Mouse (Mus musculus) brain, embryonic 14.5 days (tissue): ENCODE results near the gene Rnpep.

Source experiments
- CTCF ChIP-seq: fragments of 200-500 bp; IDR thresholded peaks from 2 replicates; pipeline ENCODE4 v1.5.1; 2012; ENCODE audit warnings: inconsistent platforms, mild to moderate bottlenecking, moderate library complexity, borderline replicate concordance; ENCODE audit not compliant: insufficient read depth, insufficient read length; ENCODE audit errors: extremely low read depth
- POLR2A ChIP-seq: fragments of 200-500 bp; IDR thresholded peaks from 2 replicates; pipeline ENCODE4 v1.6.1; 2012; ENCODE audit warnings: mild to moderate bottlenecking, inconsistent platforms, borderline replicate concordance; ENCODE audit not compliant: poor library complexity, insufficient read depth, insufficient read length, severe bottlenecking; ENCODE audit errors: extremely low read depth

DNA sequence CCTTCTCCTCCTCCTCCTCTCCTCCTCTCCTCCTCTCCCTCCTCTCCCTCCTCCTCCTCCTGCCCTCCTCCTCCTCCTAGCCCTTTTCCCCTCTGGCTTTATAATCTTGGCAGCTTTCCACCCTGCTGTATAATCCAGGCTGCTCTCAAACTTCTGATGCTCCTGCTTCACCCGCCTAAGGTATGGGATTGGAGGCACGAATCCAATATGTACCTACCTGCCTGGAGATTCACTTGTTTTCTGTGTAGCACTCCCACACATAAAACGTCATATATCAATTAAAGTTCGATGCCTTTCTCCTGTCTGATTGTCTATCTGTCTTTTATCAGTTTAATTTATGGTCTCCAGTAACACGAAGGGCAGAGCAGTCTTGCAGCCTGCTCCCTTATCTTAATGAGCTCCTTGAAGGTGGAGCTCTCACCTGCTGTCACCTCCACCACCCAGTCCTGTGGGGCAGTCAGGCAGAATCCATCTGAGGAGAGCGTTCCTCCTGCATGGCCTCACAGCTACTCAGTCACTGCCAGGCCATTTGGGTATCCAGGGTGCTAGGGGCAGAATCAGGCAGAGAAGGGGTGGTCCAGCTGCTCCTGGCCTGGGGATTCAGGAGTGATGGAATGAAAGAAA is 58.8 kb downstream of the Rnpep start:
- TF ChIP-seq CTCF = no peak
- no peak for TF ChIP-seq POLR2A
